Mouse (Mus musculus) forebrain, embryonic 12.5 days (tissue): ENCODE measurements around the gene Syne1. TPM values are rescaled to one million over a fixed set of nuclear protein-coding genes. Genes with fewer than 3 reads are reported as not detected.

Experiments used
- ATAC-seq: fragments of 200-750 bp; cut with Nextera tagmentation; 2 replicates; pipeline ENCODE4 v1.8.0; 2017; ENCODE audit warnings: moderate TSS enrichment; ENCODE audit not compliant: low FRiP score
- H3K27ac ChIP-seq: fragments of 300-500 bp; sonication (generic); 2 replicates; pipeline ENCODE4 v1.5.1; 2016; ENCODE audit warnings: mild to moderate bottlenecking
- H3K27me3 ChIP-seq: fragments of 300-500 bp; sonication (generic); 2 replicates; pipeline ENCODE4 v1.6.1; 2016; ENCODE audit warnings: mild to moderate bottlenecking
- H3K36me3 ChIP-seq: fragments of 300-500 bp; sonication (generic); replicated peaks from 2 replicates; pipeline ENCODE4 v1.6.1; 2016; ENCODE audit warnings: mild to moderate bottlenecking
- H3K4me1 ChIP-seq: fragments of 300-500 bp; sonication (generic); 2 replicates; pipeline ENCODE4 v1.6.1; 2016
- H3K4me2 ChIP-seq: fragments of 300-500 bp; sonication (generic); 2 replicates; pipeline ENCODE4 v1.6.1; 2016; ENCODE audit warnings: mild to moderate bottlenecking, moderate library complexity
- H3K4me3 ChIP-seq: fragments of 300-500 bp; sonication (generic); replicated peaks from 2 replicates; pipeline ENCODE4 v1.5.1; 2016; ENCODE audit warnings: mild to moderate bottlenecking
- H3K9ac ChIP-seq: fragments of 300-500 bp; sonication (generic); 2 replicates; pipeline ENCODE4 v1.6.1; 2016; ENCODE audit warnings: mild to moderate bottlenecking
- H3K9me3 ChIP-seq: fragments of 300-500 bp; sonication (generic); 2 replicates; pipeline ENCODE4 v1.6.1; 2016
- WGBS: fragments of 180-500 bp; shearing (Covaris S2); methylation state at CpG from one replicate; pipeline ENCODE4 v1.1.7; 2016; 5-methylcytosine and 5-hydroxymethylcytosine counted together
- polyA plus RNA-seq: library from polyadenylated mRNA; unstranded; fragments of >200 nt; fragmentation: Nextera tagmentation; extraction: Ambion mirVana; gene quantifications from 2 replicates; pipeline ENCODE4 v1.2.1, GENCODE M21; 2016

The Syne1 gene
- polyA plus RNA-seq, 1 experiment from 2014 or later: 3.2 TPM

GRCm38 (mm10) chr10:5086329-5086728 is 465.0 kb downstream of the Syne1 start:
- 92% methylated on average over 6 of the region's 6 CpGs for WGBS
- no peaks in the 10 kb centered on the region for H3K9me3 ChIP-seq
- H3K27me3 ChIP-seq: no peaks in the 10 kb centered on the region
- no peaks in the 10 kb centered on the region for H3K36me3 ChIP-seq
- H3K4me3 ChIP-seq: no peak overlapping the region
- H3K9ac ChIP-seq: no peak overlapping the region
- H3K4me1 ChIP-seq: no peaks in the 10 kb centered on the region
- H3K4me2 ChIP-seq: no peak overlapping the region
- no peak for ATAC-seq
- H3K27ac ChIP-seq: no peak overlapping the region

- H3K4me3 ChIP-seq: no peak overlapping the region
- no peaks in the 10 kb centered on the region for H3K9me3 ChIP-seq
- H3K27ac ChIP-seq: no peak overlapping the region
- ATAC-seq: no peak
- no peaks in the 10 kb centered on the region for H3K36me3 ChIP-seq
- H3K27me3 ChIP-seq: no peaks in the 10 kb centered on the region
- H3K4me2 ChIP-seq: no peak overlapping the region
- 91% methylated on average over 5 of the region's 5 CpGs for WGBS
- H3K4me1 ChIP-seq: no peaks in the 10 kb centered on the region
- no peak overlapping the region for H3K9ac ChIP-seq
Observed at GRCm38 (mm10) chr10:5085792-5086191, 465.5 kb downstream of the Syne1 start.

GRCm38 (mm10) chr10:5083716-5084115 is 467.6 kb downstream of the Syne1 start:
- Histone ChIP-seq H3K4me3 (no peak overlapping the region), H3K4me1 (no peaks in the 10 kb centered on the region), H3K9ac (no peak overlapping the region), H3K9me3 (no peaks in the 10 kb centered on the region), H3K27me3 (no peaks in the 10 kb centered on the region), H3K27ac (no peak overlapping the region), H3K36me3 (no peaks in the 10 kb centered on the region), H3K4me2 (no peak overlapping the region)
- no peak for ATAC-seq
- WGBS: 84% methylated on average over 6 of the region's 6 CpGs

- H3K27ac ChIP-seq: no peak overlapping the region
- no peaks in the 10 kb centered on the region for H3K27me3 ChIP-seq
- no peak overlapping the region for H3K4me2 ChIP-seq
- no peak for ATAC-seq
- H3K9me3 ChIP-seq: no peaks in the 10 kb centered on the region
- H3K4me3 ChIP-seq: no peak overlapping the region
- H3K4me1 ChIP-seq: no peaks in the 10 kb centered on the region
- WGBS: 82% methylated on average over 9 of the region's 9 CpGs
- no peak overlapping the region for H3K9ac ChIP-seq
- H3K36me3 ChIP-seq: no peaks in the 10 kb centered on the region
Observed at GRCm38 (mm10) chr10:5079945-5080468, 471.3 kb downstream of the Syne1 start.

GRCm38 (mm10) chr10:5075724-5076123 is 475.6 kb downstream of the Syne1 start:
- Histone ChIP-seq H3K27me3 (no peaks in the 10 kb centered on the region), H3K4me2 (no peak overlapping the region), H3K9ac (no peak overlapping the region), H3K4me1 (no peaks in the 10 kb centered on the region), H3K4me3 (no peak overlapping the region), H3K27ac (no peak overlapping the region), H3K36me3 (no peaks in the 10 kb centered on the region), H3K9me3 (no peaks in the 10 kb centered on the region)
- WGBS: 91% methylated on average over 7 of the region's 7 CpGs
- no peak for ATAC-seq

- no peak overlapping the region for H3K9ac ChIP-seq
- H3K4me3 ChIP-seq: no peak overlapping the region
- H3K36me3 ChIP-seq: no peaks in the 10 kb centered on the region
- H3K27ac ChIP-seq: no peak overlapping the region
- H3K27me3 ChIP-seq: no peaks in the 10 kb centered on the region
- WGBS: 77% methylated on average over 8 of the region's 8 CpGs
- no peak overlapping the region for H3K4me2 ChIP-seq
- no peak for ATAC-seq
- no peaks in the 10 kb centered on the region for H3K9me3 ChIP-seq
- H3K4me1 ChIP-seq: no peaks in the 10 kb centered on the region
Observed at GRCm38 (mm10) chr10:5072054-5072453, 479.2 kb downstream of the Syne1 start.

- H3K4me3 ChIP-seq: no peak overlapping the region
- H3K4me2 ChIP-seq: no peak overlapping the region
- WGBS: 79% methylated on average over 3 of the region's 3 CpGs
- H3K9me3 ChIP-seq: no peaks in the 10 kb centered on the region
- no peak overlapping the region for H3K9ac ChIP-seq
- ATAC-seq: no peak
- no peak overlapping the region for H3K27ac ChIP-seq
- no peaks in the 10 kb centered on the region for H3K36me3 ChIP-seq
- no peaks in the 10 kb centered on the region for H3K27me3 ChIP-seq
- no peaks in the 10 kb centered on the region for H3K4me1 ChIP-seq
Observed at GRCm38 (mm10) chr10:5070941-5071231, 480.4 kb downstream of the Syne1 start.

GRCm38 (mm10) chr10:5070168-5070940 is 480.9 kb downstream of the Syne1 start:
- no peak for ATAC-seq
- 90% methylated on average over 11 of the region's 11 CpGs for WGBS

GRCm38 (mm10) chr10:5068676-5069265 is 482.5 kb downstream of the Syne1 start, which contains the start of gene Gm10097:
Gene Gm10097, plus strand, starts transcription at chr10:5069192.
- H3K27ac ChIP-seq: no peak within 1 kb of the TSS
- no peaks in the 10 kb centered on the region for H3K27me3 ChIP-seq
- no peaks in the 10 kb centered on the region for H3K9me3 ChIP-seq
- no peak within 1 kb of the TSS for H3K4me2 ChIP-seq
- no peak within 1 kb of the TSS for H3K9ac ChIP-seq
- no peak within 1 kb of the TSS for H3K4me3 ChIP-seq
- no peak for ATAC-seq
- H3K4me1 ChIP-seq: no peaks in the 10 kb centered on the region
- WGBS: 87% methylated on average over 14 of the region's 14 CpGs
- no peaks in the 10 kb centered on the region for H3K36me3 ChIP-seq

More at GRCm38 (mm10) chr10:5070168-5070940, 480.9 kb downstream of the Syne1 start:
- H3K9me3 ChIP-seq: no peaks in the 10 kb centered on the region
- H3K9ac ChIP-seq: no peak overlapping the region
- no peaks in the 10 kb centered on the region for H3K36me3 ChIP-seq
- H3K27me3 ChIP-seq: no peaks in the 10 kb centered on the region
- no peak overlapping the region for H3K4me3 ChIP-seq
- H3K4me1 ChIP-seq: no peaks in the 10 kb centered on the region
- H3K27ac ChIP-seq: no peak overlapping the region
- no peak overlapping the region for H3K4me2 ChIP-seq

GRCm38 (mm10) chr10:5067113-5067512 is 484.2 kb downstream of the Syne1 start:
- WGBS: 89% methylated on average over 3 of the region's 3 CpGs
- no peak overlapping the region for H3K9ac ChIP-seq
- no peak for ATAC-seq
- no peaks in the 10 kb centered on the region for H3K36me3 ChIP-seq
- no peak overlapping the region for H3K4me2 ChIP-seq
- H3K4me1 ChIP-seq: no peaks in the 10 kb centered on the region
- H3K9me3 ChIP-seq: no peaks in the 10 kb centered on the region
- no peaks in the 10 kb centered on the region for H3K27me3 ChIP-seq
- no peak overlapping the region for H3K4me3 ChIP-seq
- H3K27ac ChIP-seq: no peak overlapping the region

- 90% methylated on average over 2 of the region's 2 CpGs for WGBS
- Histone ChIP-seq H3K27ac (no peak overlapping the region), H3K9me3 (no peaks in the 10 kb centered on the region), H3K4me2 (no peak overlapping the region), H3K36me3 (no peaks in the 10 kb centered on the region), H3K4me1 (peaks cover 10% of the 10 kb centered on the region), H3K4me3 (no peak overlapping the region), H3K27me3 (no peaks in the 10 kb centered on the region), H3K9ac (no peak overlapping the region)
- ATAC-seq: no peak
Observed at GRCm38 (mm10) chr10:5059983-5060382, 491.3 kb downstream of the Syne1 start.

GRCm38 (mm10) chr10:5058876-5059275 is 492.4 kb downstream of the Syne1 start:
- 91% methylated on average over 2 of the region's 2 CpGs for WGBS
- Histone ChIP-seq H3K4me2 (no peak overlapping the region), H3K27me3 (no peaks in the 10 kb centered on the region), H3K9me3 (no peaks in the 10 kb centered on the region), H3K9ac (no peak overlapping the region), H3K27ac (no peak overlapping the region), H3K36me3 (no peaks in the 10 kb centered on the region), H3K4me1 (peaks cover 10% of the 10 kb centered on the region), H3K4me3 (no peak overlapping the region)
- no peak for ATAC-seq

- H3K9me3 ChIP-seq: no peaks in the 10 kb centered on the region
- peaks cover 10% of the 10 kb centered on the region for H3K4me1 ChIP-seq
- H3K36me3 ChIP-seq: no peaks in the 10 kb centered on the region
- no peak for ATAC-seq
- no peak overlapping the region for H3K9ac ChIP-seq
- no peak overlapping the region for H3K27ac ChIP-seq
- no peak overlapping the region for H3K4me2 ChIP-seq
- 86% methylated on average over 15 of the region's 15 CpGs for WGBS
- H3K4me3 ChIP-seq: no peak overlapping the region
- no peaks in the 10 kb centered on the region for H3K27me3 ChIP-seq
Observed at GRCm38 (mm10) chr10:5057661-5058060, 493.6 kb downstream of the Syne1 start.
